Mouse (Mus musculus) T-helper 1 cell (primary cell): Measurements from ENCODE around the gene Nos2.
"Not testable (repeated sequence)": the region's sequence is repeated elsewhere in the genome, so short reads cannot be mapped to it uniquely, and the experiment has no call there.

Source experiments
- in situ Hi-C: fragments of 300-600 bp; cut with MboI, MseI; formaldehyde crosslinking; loops from one replicate; pipeline ENCODE4 v1.15.1; 2025; ENCODE audit warnings: high pct_unique_total_duplicates

Nos2 gene

GRCm38 (mm10) chr11:78986311-78987002 lies 65.9 kb downstream of the Nos2 start:
- in situ Hi-C loops, result no loop called here

GRCm38 (mm10) chr11:78989206-78989605 lies 68.6 kb downstream of the Nos2 start:
- in situ Hi-C loops, result not testable (repeated sequence)

GRCm38 (mm10) chr11:78990096-78990495 lies 69.5 kb downstream of the Nos2 start:
- in situ Hi-C loops, result no loop called here

GRCm38 (mm10) chr11:78990875-78991543 lies 70.4 kb downstream of the Nos2 start:
- in situ Hi-C loops, result not testable (repeated sequence)

GRCm38 (mm10) chr11:78999118-78999517 lies 78.5 kb downstream of the Nos2 start:
- in situ Hi-C loops, result no loop called here

GRCm38 (mm10) chr11:79001871-79002270 lies 81.3 kb downstream of the Nos2 start:
- in situ Hi-C loops, result no loop called here

GRCm38 (mm10) chr11:79002551-79002951 lies 82.0 kb downstream of the Nos2 start:
- in situ Hi-C loops, result no loop called here

- in situ Hi-C loops, result no loop called here
Observed at GRCm38 (mm10) chr11:79003053-79003768, 82.6 kb downstream of the Nos2 start.

- in situ Hi-C loops, result no loop called here
Observed at GRCm38 (mm10) chr11:79003769-79004638, 83.4 kb downstream of the Nos2 start.

- in situ Hi-C loops, result no loop called here
Observed at GRCm38 (mm10) chr11:79005578-79006394, 85.2 kb downstream of the Nos2 start.

- in situ Hi-C loops, result no loop called here
Observed at GRCm38 (mm10) chr11:79006417-79006816, 85.8 kb downstream of the Nos2 start.

GRCm38 (mm10) chr11:79007356-79007755 lies 86.8 kb downstream of the Nos2 start:
- in situ Hi-C loops, result not testable (repeated sequence)

GRCm38 (mm10) chr11:79008007-79008775 lies 87.6 kb downstream of the Nos2 start:
- in situ Hi-C loops, result no loop called here

GRCm38 (mm10) chr11:79008891-79009290 lies 88.3 kb downstream of the Nos2 start:
- in situ Hi-C loops, result no loop called here
